Mouse (Mus musculus): ENCODE data around the gene Dnmt1.

GRCm38 (mm10) chr9:20893590-20894343 is 65.9 kb downstream of the Dnmt1 start:
- TF ChIP-seq NELFE (IDR thresholded peaks at IDR 0.05; ENCODE audit: low read depth, low read length) = no peak
- no peak for TF ChIP-seq POLR2AphosphoS2 (IDR thresholded peaks at IDR 0.05; ENCODE audit: low read length)
- TF ChIP-seq EP300 (IDR thresholded peaks at IDR 0.05; ENCODE audit: low read depth in 1 of 2, low read length in 2 of 2) = no peak
- no peak for TF ChIP-seq CTCF (IDR thresholded peaks at IDR 0.05 in 2 of 3, conservative IDR thresholded peaks at IDR 0.05 in 1 of 3; ENCODE audit: control insufficient read depth in 1 of 3, insufficient read depth in 1 of 3, low read depth in 2 of 3, low read length in 3 of 3, poor library complexity in 1 of 3, severe bottlenecking in 1 of 3)
- TF ChIP-seq MXI1 (IDR thresholded peaks at IDR 0.05; ENCODE audit: low read depth, low read length) = no peak
- no peak for TF ChIP-seq USF1 (IDR thresholded peaks at IDR 0.05; ENCODE audit: low read depth, low read length)
- TF ChIP-seq POLR2A (IDR thresholded peaks at IDR 0.05; ENCODE audit: control insufficient read depth in 1 of 2, insufficient read depth in 1 of 2, low read depth in 1 of 2, low read length in 2 of 2, poor library complexity in 1 of 2) = no peak
- TF ChIP-seq E2F4 (IDR thresholded peaks at IDR 0.05; ENCODE audit: borderline replicate concordance, low read depth, low read length) = no peak
- no peak for TF ChIP-seq SMC3 (IDR thresholded peaks at IDR 0.05; ENCODE audit: low read depth, low read length)
- TF ChIP-seq TAL1 (IDR thresholded peaks at IDR 0.05; ENCODE audit: low read length) = no peak
